Mouse (Mus musculus) gastrocnemius, postnatal 36 days (tissue): ENCODE data around the gene Ulk3. TPM values are rescaled to one million over a fixed set of nuclear protein-coding genes. Genes with fewer than 3 reads are reported as not detected.

ENCODE experiments used
- DNase-seq, 2 experiments: peaks; one replicate each; pipeline ENCODE4 v3.0.0; 2022
- intact Hi-C: fragments of 180-260 bp; cut with DNase I; formaldehyde crosslinking; loops from one replicate; pipeline ENCODE4 v1.15.1; 2025
- long read RNA-seq, 2 experiments: library from polyadenylated mRNA; stranded (forward); transcript quantifications; one replicate each; pipeline ENCODE4 v2.0.0; 2021
- total RNA-seq, 2 experiments: library from RNA; stranded (reverse); gene quantifications; 2 replicates each; pipeline ENCODE4 v1.2.3; 2021

Gene Ulk3
- total RNA-seq, result 1 to 10 TPM; 4.3 to 6.0 TPM
- long read RNA-seq, experiment 1, partial matches to known transcripts, result 0 of 4 reads
- long read RNA-seq, experiment 1, other reads (novel, unspliced or antisense), result 1 of 4 reads
- long read RNA-seq, experiment 2, partial matches to known transcripts, result 0 of 2 reads
- long read RNA-seq, experiment 2, other reads (novel, unspliced or antisense), result 0 of 2 reads

DNA sequence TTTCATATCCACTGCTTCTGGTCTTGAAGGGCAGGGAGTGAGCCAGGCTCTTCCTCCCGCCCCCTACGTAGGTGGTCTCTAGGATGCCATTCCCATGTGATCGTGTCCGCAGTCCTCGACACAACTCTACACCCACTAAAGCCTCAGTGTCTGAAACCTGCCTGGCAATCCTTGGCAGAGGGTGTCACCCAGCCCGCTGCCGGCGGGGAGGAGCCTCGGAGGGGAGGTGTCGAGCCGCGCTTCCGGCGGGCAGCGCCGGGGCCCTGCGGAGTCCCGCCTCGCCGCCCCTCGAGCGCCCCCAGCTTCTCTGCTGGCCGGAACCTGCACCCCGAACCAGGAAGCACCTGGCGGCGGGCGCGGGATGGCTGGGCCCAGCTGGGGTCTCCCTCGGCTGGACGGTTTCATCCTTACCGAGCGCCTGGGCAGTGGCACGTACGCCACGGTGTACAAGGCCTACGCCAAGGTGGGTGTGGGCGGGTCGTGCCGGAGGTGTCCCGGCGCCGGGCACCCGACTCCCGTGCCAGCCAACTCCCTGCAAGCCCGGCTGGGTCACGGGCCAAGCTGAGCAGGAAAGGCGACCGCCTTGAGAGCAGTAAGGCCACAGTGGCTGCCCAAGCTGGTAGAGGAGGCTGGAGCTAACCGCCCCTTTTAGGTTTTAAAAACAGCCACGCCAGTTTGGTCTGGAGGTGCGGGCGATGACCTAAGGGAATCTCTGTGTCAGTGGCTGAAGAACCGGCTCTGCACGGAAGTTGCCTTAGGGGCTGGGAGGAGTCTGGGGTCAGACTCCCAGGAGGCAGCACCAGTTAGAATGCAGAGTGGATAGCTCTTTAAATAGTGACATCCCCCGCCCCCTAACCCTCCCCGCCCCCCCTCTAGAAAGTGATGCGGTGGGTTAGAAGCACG is at the start of gene Ulk3:
Gene Ulk3 (plus strand): TSS at position 229 of the 903 bp plus-strand sequence.
- intact Hi-C loops, result loop anchor here (2.0 kb wide), 1 partner anchor 49 kb away; no protein-coding TSS in a partner anchor
- peak; percentile 65 to 71 for DNase-seq

DNA sequence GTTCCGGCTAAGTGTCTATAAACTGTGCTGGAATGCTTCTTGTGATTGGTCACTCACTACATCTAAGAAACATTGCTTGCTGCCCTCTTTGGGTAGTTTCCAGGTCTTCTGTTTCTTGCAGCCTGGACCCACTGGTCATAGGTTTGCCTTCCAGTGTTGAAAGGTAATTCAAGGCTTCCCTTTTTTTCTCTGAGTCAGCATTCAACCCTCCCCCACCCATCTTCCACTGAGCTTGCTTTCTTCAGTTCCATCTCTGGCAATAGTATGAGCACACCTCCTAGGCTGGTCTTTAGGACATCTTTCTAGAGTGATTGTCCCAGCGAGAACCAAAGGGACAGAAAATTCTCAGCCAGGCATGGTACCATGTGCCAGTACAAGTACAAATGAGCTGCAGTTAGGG is 49.7 kb upstream of the Ulk3 start:
- DNase-seq, result no peak
- intact Hi-C loops, result loop anchor here (5.0 kb wide), 1 partner anchor 223 kb away; no protein-coding TSS in a partner anchor

DNA sequence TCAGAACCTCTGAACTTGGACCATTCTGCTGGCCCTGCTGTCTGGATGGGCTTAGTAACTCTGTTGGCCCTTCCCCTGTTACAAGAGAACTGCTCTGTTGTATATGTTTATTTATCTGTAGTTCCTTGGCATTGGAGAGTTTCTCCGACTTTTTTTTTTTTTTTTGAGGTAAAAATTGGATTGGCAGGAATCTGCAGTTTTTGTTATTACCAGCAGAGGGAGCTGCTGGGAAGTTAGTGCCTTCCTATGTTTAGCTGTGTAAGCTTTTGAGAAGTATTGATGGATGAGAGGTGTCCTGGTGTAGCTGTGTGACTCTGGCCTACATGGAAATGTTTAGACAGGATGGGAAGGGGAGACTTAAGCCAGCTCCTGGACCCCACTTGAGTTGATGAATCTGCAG is 47.9 kb upstream of the Ulk3 start:
- no peak for DNase-seq
- intact Hi-C loops, result loop anchor here (2.0 to 5.0 kb wide), 2 partner anchors 47 to 111 kb away; partner anchors contain the start of genes Csk and Ulk3

DNA sequence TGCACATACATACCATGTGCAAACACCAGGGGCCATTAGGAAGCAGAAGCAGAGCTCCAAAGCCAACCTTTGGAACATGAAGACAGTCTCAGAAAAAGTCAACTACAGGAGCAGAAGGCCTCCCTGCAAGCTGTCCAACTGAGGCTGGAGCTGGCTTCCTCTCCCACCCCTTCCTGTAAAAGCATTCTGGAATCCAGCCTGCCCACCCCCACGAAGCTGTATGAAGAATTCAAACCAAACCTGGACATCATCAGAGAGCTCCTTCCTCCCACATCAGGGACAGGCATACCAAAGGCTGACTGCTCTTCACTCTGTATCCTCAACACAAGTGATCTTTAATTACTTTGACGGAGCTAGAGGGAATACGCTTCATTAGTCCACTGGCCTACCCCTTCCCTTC is 45.3 kb upstream of the Ulk3 start:
- DNase-seq, result no peak
- intact Hi-C loops, result loop anchor here (5.0 kb wide), 1 partner anchor 108 kb away; the partner anchor contains the start of gene Csk

DNA sequence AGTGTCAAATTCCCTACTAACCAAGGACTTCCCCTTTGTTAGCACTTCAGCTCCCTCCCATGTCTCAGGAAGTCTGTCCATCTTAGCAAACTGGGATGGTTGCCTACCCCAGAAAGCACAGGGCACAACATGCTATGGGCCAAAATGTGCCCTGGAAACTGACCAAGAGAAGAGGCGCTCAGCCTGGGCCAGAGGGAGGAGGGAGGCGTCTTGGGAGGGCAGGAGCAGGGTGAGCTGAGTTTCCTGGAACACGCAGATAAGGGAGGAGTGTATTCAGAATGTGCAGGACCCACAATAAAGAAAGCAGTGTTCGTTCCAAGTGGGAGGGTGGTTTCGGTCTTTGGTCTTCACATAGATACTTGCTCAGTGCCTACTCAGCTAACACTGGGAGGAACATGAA is 42.0 kb upstream of the Ulk3 start:
- intact Hi-C loops, result no loop called here
- peak in 1 of 2 experiments; percentile 61 for DNase-seq

DNA sequence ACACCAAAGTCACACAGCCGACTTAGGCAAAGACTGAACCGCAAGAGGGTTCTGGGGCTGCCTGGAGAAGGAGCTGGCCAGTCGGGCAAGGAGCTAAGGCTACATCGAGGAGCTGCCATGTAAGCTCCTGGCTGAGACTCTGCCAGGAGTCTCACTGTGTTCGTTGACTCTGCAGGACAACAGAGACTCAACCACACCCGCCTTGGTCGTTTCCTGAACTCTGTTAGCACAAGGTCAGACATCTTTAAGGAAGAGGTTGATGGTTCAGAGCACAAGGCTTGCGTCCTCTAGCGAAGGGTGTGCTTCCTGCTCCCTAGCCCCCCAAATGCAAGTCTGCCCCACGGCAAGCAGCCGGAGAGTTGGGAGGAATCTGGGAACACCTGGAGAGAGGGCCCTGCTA is 41.4 kb upstream of the Ulk3 start:
- intact Hi-C loops, result no loop called here
- no peak for DNase-seq

DNA sequence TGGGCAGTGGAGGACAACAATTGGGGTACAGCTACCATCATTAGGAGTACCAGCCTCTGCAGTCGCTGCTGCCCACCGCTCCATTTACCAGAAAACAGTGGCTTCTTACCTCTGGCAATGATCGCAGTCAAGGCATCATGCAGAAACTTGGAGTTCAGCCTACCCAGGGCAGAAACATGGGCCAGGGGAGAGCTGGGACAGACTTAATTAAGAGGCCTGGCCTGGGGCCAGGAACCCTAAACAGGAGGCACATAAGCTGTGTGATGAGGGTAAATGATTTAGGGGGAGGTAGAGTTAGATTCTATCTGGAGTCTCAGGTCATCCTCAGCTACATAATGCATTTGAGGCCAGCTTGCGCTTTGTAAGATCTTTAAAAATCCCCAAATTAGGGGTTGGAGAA is 40.1 kb upstream of the Ulk3 start:
- no peak for DNase-seq
- intact Hi-C loops, result no loop called here

DNA sequence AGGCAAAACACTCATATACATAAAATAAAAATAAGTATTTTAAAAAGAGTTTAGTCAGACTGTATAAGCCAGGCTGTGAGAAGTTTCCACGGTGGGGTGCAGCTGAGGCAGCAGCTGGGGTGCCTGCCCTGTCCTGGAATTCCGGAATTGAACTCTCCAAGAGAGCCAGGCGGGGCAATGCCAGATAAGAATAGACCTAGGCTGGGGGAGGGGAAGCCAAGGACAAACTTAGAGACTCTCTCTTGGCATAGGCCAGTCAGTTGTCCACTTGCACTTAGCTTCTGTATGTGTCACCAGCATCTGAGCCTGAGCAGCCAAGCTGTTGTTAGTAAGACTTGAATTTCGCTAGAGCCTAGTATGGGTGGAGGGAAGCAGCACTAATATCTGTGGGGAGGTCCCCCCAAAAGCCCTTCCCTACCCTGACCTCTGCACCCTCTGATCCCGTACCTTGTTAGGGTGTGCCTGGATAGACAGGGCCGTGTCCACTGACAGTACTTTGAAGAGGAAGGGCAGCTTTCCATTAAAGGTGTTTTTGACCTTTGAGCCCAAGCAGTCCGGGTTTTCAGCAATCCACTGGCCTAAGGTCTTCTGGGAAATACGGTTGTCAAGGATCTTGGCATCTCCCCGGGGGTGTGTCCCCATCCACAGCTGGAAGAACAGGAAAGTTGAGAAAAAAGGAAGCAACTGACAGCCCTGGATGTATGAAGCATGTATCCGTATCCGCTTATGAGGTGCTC is 39.0 kb upstream of the Ulk3 start:
- DNase-seq, result no peak
- intact Hi-C loops, result no loop called here

DNA sequence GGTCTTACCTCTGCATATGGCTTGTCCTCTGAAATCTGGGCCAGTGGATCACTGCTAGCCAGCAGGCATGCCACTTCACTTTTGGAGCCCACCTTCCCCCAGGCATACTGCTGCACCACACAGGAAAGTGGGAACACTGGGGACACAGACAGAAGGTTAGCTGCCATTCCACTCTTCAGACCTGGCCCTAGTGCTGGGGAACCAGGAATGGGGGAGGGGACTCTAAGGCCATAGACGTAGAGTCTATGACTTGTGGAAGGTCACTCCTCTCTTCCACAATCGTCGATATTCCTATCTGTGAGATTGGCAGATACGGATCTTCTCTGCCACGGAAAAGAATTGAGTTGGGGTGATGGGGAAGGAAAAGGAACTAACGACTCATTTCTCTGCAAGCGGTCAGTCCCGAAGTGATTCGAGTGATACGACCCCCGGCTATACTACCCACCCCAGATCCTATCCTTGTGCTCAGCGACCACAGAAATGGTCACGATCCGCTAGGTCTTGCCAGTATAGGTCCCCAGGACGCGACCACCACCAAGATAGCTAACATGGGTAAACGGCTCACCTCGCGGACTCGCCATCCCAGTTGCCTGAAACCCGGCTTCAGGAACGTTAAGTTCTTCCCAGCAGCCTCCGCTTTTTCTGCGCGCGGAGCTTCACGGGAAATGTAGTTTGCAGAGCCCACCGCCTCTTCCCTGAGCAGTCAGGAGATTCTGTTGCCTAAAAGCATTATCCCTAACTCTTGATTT is 36.9 kb upstream of the Ulk3 start, which contains the start of gene Mpi:
Gene Mpi (minus strand): TSS at position 625 of the 749 bp plus-strand sequence.
- peak in 1 of 2 experiments; percentile 49 for DNase-seq

DNA sequence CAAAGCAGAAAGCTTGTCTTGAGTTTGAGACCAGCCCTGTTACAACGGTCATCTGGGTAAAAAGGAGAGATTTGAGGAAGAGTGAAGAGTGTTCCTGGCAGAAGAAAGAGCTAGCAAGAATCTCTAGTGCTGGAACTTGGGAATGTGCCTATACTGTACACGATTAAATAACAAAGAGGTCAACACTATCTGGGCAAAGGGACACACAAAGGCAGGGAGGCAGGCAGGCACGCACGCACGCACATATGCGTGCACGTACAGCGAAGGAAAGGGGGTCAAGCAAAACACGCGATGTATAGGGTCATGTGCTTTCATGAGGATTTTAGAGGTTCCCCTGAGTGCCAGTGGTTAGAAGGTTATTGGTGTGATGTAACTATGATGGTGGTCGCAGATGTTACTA is 36.1 kb upstream of the Ulk3 start:
- intact Hi-C loops, result no loop called here
- no peak for DNase-seq

More for the DNA sequence above, 36.9 kb upstream of the Ulk3 start, which contains the start of gene Mpi:
- intact Hi-C loops, result no loop called here

DNA sequence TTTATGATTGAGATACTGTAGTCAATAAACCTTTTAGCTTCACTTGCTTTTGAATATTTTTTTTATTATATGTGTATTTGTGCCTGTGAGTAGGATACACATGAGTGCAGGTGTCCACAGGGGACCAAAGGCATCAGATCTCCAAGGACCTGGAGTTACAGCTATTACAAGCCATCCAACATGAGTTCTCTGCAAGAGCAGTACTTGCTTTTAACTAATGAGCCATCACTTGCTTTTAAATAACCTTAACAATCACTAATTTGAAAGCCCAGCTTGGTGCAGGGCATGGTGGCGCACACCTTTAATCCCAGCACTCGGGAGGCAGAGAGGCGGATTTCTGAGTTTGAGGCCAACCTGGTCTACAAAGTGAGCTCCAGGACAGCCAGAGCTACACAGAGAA is 34.5 kb upstream of the Ulk3 start:
- intact Hi-C loops, result no loop called here
- no peak for DNase-seq

DNA sequence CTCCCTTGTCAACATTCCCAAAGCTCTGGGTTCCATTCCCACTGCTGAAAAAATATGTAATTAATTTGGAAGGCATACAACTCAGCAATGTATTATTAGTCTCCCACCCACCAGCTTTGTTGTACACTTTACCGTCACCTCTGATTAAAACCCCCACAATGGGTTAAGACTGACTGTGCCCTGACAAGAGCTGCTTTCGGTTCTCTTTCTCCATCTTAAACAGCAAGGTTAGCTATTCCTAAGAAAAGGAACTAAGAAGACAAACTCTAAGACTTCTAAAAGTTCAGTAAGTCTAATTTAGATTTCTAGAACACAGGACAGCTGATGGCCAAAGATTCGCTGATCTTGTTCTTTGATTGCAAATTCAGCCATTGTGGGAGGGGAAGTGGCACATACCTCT is 32.0 kb upstream of the Ulk3 start:
- no peak for DNase-seq
- intact Hi-C loops, result no loop called here

DNA sequence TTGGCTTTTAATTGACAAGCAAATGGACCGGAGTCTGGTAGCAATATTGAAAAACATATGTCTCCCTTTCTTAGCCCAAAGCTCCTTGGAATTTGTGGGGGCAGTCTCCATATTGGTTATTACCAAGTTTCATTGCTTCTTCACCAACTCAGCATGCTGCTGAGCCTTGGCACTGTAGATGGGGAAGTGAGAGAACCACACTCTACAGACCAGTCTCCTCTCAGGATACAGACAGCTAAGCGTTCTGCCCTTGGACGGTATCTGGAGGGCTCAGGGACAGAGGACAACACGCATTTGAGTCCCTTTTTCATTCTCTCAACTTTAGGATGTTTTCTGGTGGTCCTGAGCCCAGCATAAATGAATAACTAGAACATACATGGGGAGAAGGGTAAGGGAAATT is 30.6 kb upstream of the Ulk3 start:
- no peak for DNase-seq
- intact Hi-C loops, result no loop called here

DNA sequence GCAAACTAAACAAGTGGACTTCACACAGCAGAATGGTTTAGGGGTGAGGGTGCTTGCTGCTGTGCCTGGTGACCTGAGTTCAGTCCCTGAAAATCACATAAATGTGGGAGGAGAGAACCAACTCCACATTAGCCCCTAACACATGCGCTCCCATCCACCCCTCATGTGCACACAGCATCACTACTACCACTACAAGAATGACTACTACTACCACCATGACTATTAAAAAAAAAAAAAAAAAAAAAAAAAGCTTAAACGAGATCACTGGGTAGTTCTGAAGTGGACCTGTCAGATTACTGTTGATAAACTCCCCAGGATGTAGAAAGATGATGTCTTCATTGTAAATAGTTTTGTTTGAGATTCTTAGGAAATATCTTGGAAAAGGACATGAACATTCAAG is 29.7 kb upstream of the Ulk3 start:
- no peak for DNase-seq
- intact Hi-C loops, result no loop called here

DNA sequence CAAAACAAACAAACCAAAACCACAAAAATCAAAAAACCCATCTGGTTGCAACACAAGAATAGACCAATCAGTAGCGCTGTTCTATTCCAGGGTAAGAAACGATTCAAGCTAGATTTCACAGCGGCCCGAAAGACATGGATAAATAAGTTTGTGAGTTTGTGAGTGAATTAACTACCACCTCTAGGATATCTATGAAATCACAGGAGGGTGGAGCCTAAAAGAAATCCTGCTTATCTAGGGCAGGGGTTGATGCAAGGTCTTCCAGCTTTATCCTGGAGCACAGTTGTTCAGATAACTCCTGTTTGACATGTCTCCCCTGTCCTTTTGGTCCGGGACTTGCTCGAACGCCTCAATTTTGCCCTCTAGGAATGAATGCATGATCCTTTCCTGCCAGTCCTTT is 29.0 kb upstream of the Ulk3 start:
- intact Hi-C loops, result no loop called here
- no peak for DNase-seq

DNA sequence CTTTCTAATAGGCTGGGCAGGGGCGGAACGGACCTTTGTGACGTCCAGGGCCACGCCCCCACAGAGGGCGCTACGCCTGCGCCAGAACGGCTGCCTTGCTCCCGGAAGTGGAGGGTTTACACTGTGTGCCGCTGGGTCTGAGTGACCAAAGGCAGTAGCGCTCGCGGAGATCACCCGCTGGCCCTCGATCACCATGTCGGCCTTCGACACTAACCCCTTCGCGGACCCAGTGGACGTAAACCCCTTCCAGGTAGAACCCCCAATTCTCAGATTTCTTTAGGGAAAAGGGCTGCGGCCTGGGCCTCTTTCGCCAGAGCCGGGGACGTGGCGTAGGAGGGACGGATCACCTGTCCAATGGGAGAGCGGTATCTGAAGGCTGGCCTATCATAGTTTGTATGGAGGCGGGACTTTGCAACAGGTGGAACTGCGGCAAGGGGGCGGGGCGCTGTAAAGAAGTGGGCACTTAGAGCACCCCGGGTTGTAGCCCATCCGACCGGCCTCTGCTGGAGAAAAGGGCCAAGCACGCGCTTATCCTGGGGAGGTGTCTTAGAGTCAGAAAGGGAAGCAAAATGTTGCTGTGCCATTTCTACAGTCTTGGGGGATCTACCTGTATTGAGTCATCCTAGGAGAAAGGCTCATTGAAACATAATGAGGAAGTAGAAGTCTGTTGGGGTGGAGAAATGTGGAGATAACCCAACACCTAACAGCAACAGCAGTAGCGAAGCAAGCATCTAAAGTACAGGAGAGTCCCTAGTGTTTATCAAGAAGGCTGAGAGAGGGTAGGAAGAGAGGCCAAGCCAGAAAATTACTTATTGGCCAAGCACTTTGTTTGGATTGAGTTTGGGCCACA is 28.2 kb upstream of the Ulk3 start, which contains the start of gene Scamp2:
Gene Scamp2 (plus strand): TSS at position 83 of the 850 bp plus-strand sequence.
- intact Hi-C loops, result no loop called here
- peak; percentile 88 to 95 for DNase-seq

DNA sequence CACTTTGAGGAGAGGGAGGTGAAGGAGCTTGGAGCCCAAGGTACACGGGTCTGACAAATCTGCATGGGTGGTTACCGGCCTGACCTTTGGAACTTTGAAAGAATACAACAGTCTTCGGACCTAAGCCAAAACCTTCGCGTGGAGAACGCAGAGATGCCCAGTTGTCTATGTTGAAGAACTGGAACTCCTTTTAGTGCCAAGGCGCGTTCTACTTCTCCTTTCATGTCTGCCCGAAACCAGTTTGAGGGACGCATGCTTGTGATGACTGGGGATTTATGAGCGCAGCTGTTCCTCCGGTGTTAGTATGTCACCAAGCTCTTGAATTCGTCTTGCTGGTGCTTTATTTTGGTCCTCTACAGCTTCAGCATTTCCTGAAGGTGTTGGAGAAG is 27.5 kb upstream of the Ulk3 start:
- intact Hi-C loops, result no loop called here
- DNase-seq, result no peak

DNA sequence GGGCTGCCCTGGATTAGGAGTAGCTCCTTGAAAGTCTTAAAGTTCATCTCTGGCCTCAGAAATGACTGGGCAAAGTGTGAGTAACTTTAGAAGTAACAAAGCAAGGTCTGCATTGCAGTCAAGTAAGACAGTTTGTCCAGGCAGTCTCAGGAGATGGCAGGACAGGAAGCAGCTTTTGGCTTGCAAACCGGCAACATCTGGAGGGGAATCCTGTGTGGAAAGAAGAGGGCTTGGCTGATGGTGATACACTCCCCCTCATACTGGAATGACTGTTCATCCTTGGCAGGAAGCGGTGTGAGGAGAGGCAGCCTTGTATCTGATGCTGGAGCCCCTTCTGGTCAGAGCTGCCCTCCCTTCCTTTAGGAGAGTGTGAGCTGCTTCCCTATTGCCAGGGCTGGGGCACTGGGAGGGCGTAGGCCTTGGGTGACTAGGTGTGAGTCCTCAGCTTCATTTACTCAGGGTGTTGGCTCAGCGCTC is 26.3 kb upstream of the Ulk3 start:
- intact Hi-C loops, result no loop called here
- DNase-seq, result peak in 1 of 2 experiments; percentile 51

DNA sequence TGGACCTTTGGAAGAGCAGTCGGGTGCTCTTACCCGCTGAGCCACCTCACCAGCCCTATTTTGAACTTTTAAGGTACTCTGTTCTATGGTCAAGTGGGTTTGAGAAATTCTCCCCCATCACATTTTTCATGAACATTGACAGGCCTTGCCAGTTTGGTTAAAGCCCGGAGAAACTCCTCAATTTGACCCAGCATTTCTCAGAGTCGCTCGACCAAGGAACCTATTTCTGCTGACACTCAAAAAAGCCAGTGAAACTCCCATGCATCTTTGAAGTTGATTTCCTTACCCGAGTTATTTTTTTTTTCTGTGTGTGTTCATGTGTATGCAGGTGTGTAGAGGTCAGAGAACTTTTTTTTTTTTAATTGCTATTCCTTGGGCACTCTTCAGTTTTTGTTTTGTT is 24.6 kb upstream of the Ulk3 start:
- intact Hi-C loops, result no loop called here
- no peak for DNase-seq
